Mouse (Mus musculus) bone marrow, adult 2 months (tissue): ENCODE results near the gene Trpm8. TPM values are rescaled to one million over a fixed set of nuclear protein-coding genes. Genes with fewer than 3 reads are reported as not detected.

Experiments used
- H3K27ac ChIP-seq: fragments of 200-500 bp; 2 replicates; pipeline ENCODE4 v1.5.1; 2012; ENCODE audit warnings: low read depth, mild to moderate bottlenecking, control low read depth, inconsistent platforms, low read length; ENCODE audit not compliant: control insufficient read depth, poor library complexity, insufficient read depth
- H3K4me1 ChIP-seq: fragments of 200-500 bp; 2 replicates; pipeline ENCODE4 v1.6.1; 2011; ENCODE audit warnings: low read length; ENCODE audit not compliant: control insufficient read depth, insufficient read depth
- H3K4me3 ChIP-seq: fragments of 200-500 bp; replicated peaks from 2 replicates; pipeline ENCODE3; 2011; ENCODE audit warnings: mild to moderate bottlenecking, low read depth, low read length, control low read depth; ENCODE audit not compliant: control insufficient read depth
- CTCF ChIP-seq: fragments of 200-500 bp; IDR thresholded peaks from 2 replicates; pipeline ENCODE4 v1.5.1; 2011; ENCODE audit warnings: low read length, control low read depth; ENCODE audit not compliant: control insufficient read depth, insufficient read depth
- POLR2A ChIP-seq: fragments of 200-500 bp; IDR thresholded peaks from 2 replicates; pipeline ENCODE4 v1.6.1; 2011; ENCODE audit warnings: low read depth, mild to moderate bottlenecking, control low read depth, low read length, borderline replicate concordance; ENCODE audit not compliant: control insufficient read depth
- WGBS: fragments of 180-500 bp; shearing (Covaris S2); methylation state at CpG from one replicate; pipeline ENCODE4 v1.1.7; 2018; 5-methylcytosine and 5-hydroxymethylcytosine counted together
- polyA plus RNA-seq: library from polyadenylated mRNA; stranded (reverse); fragments of >200 nt; gene quantifications from 2 replicates; pipeline ENCODE4 v1.2.4, GENCODE M21; 2011; ENCODE audit warnings: low replicate concordance; ENCODE audit not compliant: missing spikeins, insufficient read depth, insufficient read length

Gene Trpm8
- polyA plus RNA-seq, 1 experiment = not detected

GRCm38 (mm10) chr1:88348496-88349005 lies 71.1 kb downstream of the Trpm8 start:
- no peak overlapping the region for H3K4me3 ChIP-seq
- H3K4me1 ChIP-seq = no peaks in the 10 kb centered on the region
- TF ChIP-seq POLR2A = no peak
- no peak for TF ChIP-seq CTCF
- WGBS = 74% methylated on average over 5 of the region's 5 CpGs
- H3K27ac ChIP-seq = no peak overlapping the region

- no peak overlapping the region for H3K4me3 ChIP-seq
- WGBS = 82% methylated on average over 9 of the region's 9 CpGs
- TF ChIP-seq POLR2A = no peak
- TF ChIP-seq CTCF = no peak
- no peak overlapping the region for H3K27ac ChIP-seq
- H3K4me1 ChIP-seq = no peaks in the 10 kb centered on the region
Measured at GRCm38 (mm10) chr1:88350761-88351160, 73.3 kb downstream of the Trpm8 start.

GRCm38 (mm10) chr1:88355025-88355424 lies 77.6 kb downstream of the Trpm8 start:
- WGBS = 79% methylated on average over 12 of the region's 12 CpGs
- Histone ChIP-seq H3K27ac (no peak overlapping the region), H3K4me3 (no peak overlapping the region), H3K4me1 (no peaks in the 10 kb centered on the region)
- TF ChIP-seq CTCF (no peak), POLR2A (no peak)

- no peak for TF ChIP-seq POLR2A
- TF ChIP-seq CTCF = no peak
- Histone ChIP-seq H3K4me3 (no peak overlapping the region), H3K4me1 (no peaks in the 10 kb centered on the region), H3K27ac (no peak overlapping the region)
- 78% methylated on average over 3 of the region's 3 CpGs for WGBS
Measured at GRCm38 (mm10) chr1:88355681-88356080, 78.2 kb downstream of the Trpm8 start.

GRCm38 (mm10) chr1:88356616-88357015 lies 79.2 kb downstream of the Trpm8 start:
- Histone ChIP-seq H3K27ac (no peak overlapping the region), H3K4me1 (no peaks in the 10 kb centered on the region), H3K4me3 (no peak overlapping the region)
- 83% methylated on average over 6 of the region's 6 CpGs for WGBS
- TF ChIP-seq POLR2A (no peak), CTCF (no peak)

GRCm38 (mm10) chr1:88357458-88358090 lies 80.1 kb downstream of the Trpm8 start:
- WGBS = 71% methylated on average over 6 of the region's 6 CpGs
- Histone ChIP-seq H3K27ac (no peak overlapping the region), H3K4me3 (no peak overlapping the region), H3K4me1 (no peaks in the 10 kb centered on the region)
- TF ChIP-seq CTCF = peak; percentile 34
- no peak for TF ChIP-seq POLR2A

- 77% methylated on average over 7 of the region's 7 CpGs for WGBS
- no peak for TF ChIP-seq POLR2A
- no peak for TF ChIP-seq CTCF
- Histone ChIP-seq H3K4me3 (no peak overlapping the region), H3K4me1 (no peaks in the 10 kb centered on the region), H3K27ac (no peak overlapping the region)
Measured at GRCm38 (mm10) chr1:88358102-88358654, 80.7 kb downstream of the Trpm8 start.

- H3K27ac ChIP-seq = no peak overlapping the region
- H3K4me1 ChIP-seq = no peaks in the 10 kb centered on the region
- WGBS = 76% methylated on average over 4 of the region's 4 CpGs
- TF ChIP-seq POLR2A (no peak), CTCF (no peak)
- no peak overlapping the region for H3K4me3 ChIP-seq
Measured at GRCm38 (mm10) chr1:88361085-88361484, 83.6 kb downstream of the Trpm8 start.

- Histone ChIP-seq H3K4me1 (no peaks in the 10 kb centered on the region), H3K27ac (no peak overlapping the region), H3K4me3 (no peak overlapping the region)
- 68% methylated on average over 11 of the region's 11 CpGs for WGBS
- TF ChIP-seq POLR2A (no peak), CTCF (no peak)
Measured at GRCm38 (mm10) chr1:88366881-88367644, 89.6 kb downstream of the Trpm8 start.
